Mouse (Mus musculus) T-helper 2 cell (primary cell): ENCODE results near the gene Mkrn2.
"Not testable (repeated sequence)": the region's sequence is repeated elsewhere in the genome, so short reads cannot be mapped to it uniquely, and the experiment has no call there.

Experiments used
- in situ Hi-C: fragments of 300-600 bp; cut with MboI, MseI; formaldehyde crosslinking; loops from one replicate; pipeline ENCODE4 v1.15.1; 2025; ENCODE audit warnings: high pct_unique_total_duplicates

Gene Mkrn2

GRCm38 (mm10) chr6:115607429-115607828 is 5.7 kb downstream of the Mkrn2 start:
- in situ Hi-C loops: no loop called here

GRCm38 (mm10) chr6:115609121-115609520 is 7.4 kb downstream of the Mkrn2 start:
- in situ Hi-C loops: no loop called here

- in situ Hi-C loops: no loop called here
These were observed 8.6 kb downstream of the Mkrn2 start for GRCm38 (mm10) chr6:115610301-115610700.

GRCm38 (mm10) chr6:115613793-115614192 is 12.1 kb downstream of the Mkrn2 start:
- in situ Hi-C loops: no loop called here

GRCm38 (mm10) chr6:115615983-115616382 is 14.3 kb downstream of the Mkrn2 start:
- in situ Hi-C loops: no loop called here

- in situ Hi-C loops: no loop called here
These were observed 18.1 kb downstream of the Mkrn2 start for GRCm38 (mm10) chr6:115619818-115620217.

- in situ Hi-C loops: no loop called here
These were observed 19.2 kb downstream of the Mkrn2 start for GRCm38 (mm10) chr6:115620942-115621341.

GRCm38 (mm10) chr6:115626121-115626520 is 24.4 kb downstream of the Mkrn2 start:
- in situ Hi-C loops: no loop called here

GRCm38 (mm10) chr6:115631056-115631795 is 29.5 kb downstream of the Mkrn2 start:
- in situ Hi-C loops: no loop called here

- in situ Hi-C loops: no loop called here
These were observed 32.3 kb downstream of the Mkrn2 start for GRCm38 (mm10) chr6:115634015-115634414.

- in situ Hi-C loops: not testable (repeated sequence)
These were observed 36.5 kb downstream of the Mkrn2 start for GRCm38 (mm10) chr6:115638188-115638587.

GRCm38 (mm10) chr6:115643315-115643714 is 41.6 kb downstream of the Mkrn2 start:
- in situ Hi-C loops: no loop called here

GRCm38 (mm10) chr6:115649792-115650365 is 48.2 kb downstream of the Mkrn2 start:
- in situ Hi-C loops: no loop called here

GRCm38 (mm10) chr6:115650476-115651427 is 49.0 kb downstream of the Mkrn2 start:
- in situ Hi-C loops: no loop called here

- in situ Hi-C loops: no loop called here
These were observed 50.0 kb downstream of the Mkrn2 start for GRCm38 (mm10) chr6:115651719-115652118.

- in situ Hi-C loops: no loop called here
These were observed 52.2 kb downstream of the Mkrn2 start for GRCm38 (mm10) chr6:115653939-115654338.

- in situ Hi-C loops: no loop called here
These were observed 57.1 kb downstream of the Mkrn2 start for GRCm38 (mm10) chr6:115658802-115659201.

- in situ Hi-C loops: no loop called here
These were observed 62.6 kb downstream of the Mkrn2 start for GRCm38 (mm10) chr6:115664268-115664667.

GRCm38 (mm10) chr6:115666641-115667040 is 64.9 kb downstream of the Mkrn2 start:
- in situ Hi-C loops: no loop called here
